Mouse (Mus musculus) spleen, adult 2 months (tissue): ENCODE measurements around the gene Pcnx2. TPM values are rescaled to one million over a fixed set of nuclear protein-coding genes. Genes with fewer than 3 reads are reported as not detected.

Experiments used
- DNase-seq, 2 experiments: peaks; one replicate each; pipeline versions ENCODE4 v3.0.0 to v3.0.0-alpha.2; 2012 to 2021; ENCODE audit warnings: low spot score in 2 of 2, low read depth in 1 of 2
- H3K27ac ChIP-seq: fragments of 200-500 bp; 2 replicates; pipeline ENCODE4 v1.5.1; 2012; ENCODE audit warnings: low read length, inconsistent platforms; ENCODE audit not compliant: insufficient read depth
- H3K27me3 ChIP-seq: fragments of 200-500 bp; 2 replicates; pipeline ENCODE4 v1.6.1; 2012; ENCODE audit warnings: mild to moderate bottlenecking, moderate library complexity, low read length, inconsistent platforms; ENCODE audit not compliant: control insufficient read depth, insufficient read depth
- H3K36me3 ChIP-seq: fragments of 200-500 bp; 2 replicates; pipeline ENCODE4 v1.6.1; 2012; ENCODE audit warnings: mild to moderate bottlenecking, low read length, inconsistent platforms; ENCODE audit not compliant: control insufficient read depth, insufficient read depth
- H3K4me1 ChIP-seq: fragments of 200-500 bp; 2 replicates; pipeline ENCODE4 v1.6.1; 2011; ENCODE audit warnings: inconsistent platforms; ENCODE audit not compliant: control insufficient read depth, insufficient read depth, insufficient read length
- H3K4me3 ChIP-seq: fragments of 200-500 bp; 2 replicates; pipeline ENCODE4 v1.5.1; 2011; ENCODE audit warnings: mild to moderate bottlenecking, inconsistent platforms; ENCODE audit not compliant: insufficient read depth, insufficient read length; ENCODE audit errors: extremely low read depth
- CTCF ChIP-seq: fragments of 200-500 bp; IDR thresholded peaks from 2 replicates; pipeline ENCODE4 v1.5.1; 2011; ENCODE audit warnings: mild to moderate bottlenecking, inconsistent platforms; ENCODE audit not compliant: insufficient read depth, insufficient read length, insufficient replicate concordance; ENCODE audit errors: extremely low read depth
- POLR2A ChIP-seq: fragments of 200-500 bp; IDR thresholded peaks from 2 replicates; pipeline ENCODE4 v1.6.1; 2011; ENCODE audit warnings: low read depth, low read length, inconsistent platforms
- WGBS: fragments of 180-500 bp; shearing (Covaris S2); methylation state at CpG from one replicate; pipeline ENCODE4 v1.1.7; 2018; 5-methylcytosine and 5-hydroxymethylcytosine counted together
- polyA plus RNA-seq: library from polyadenylated mRNA; depleted of rRNA; stranded (reverse); fragments of >200 nt; gene quantifications from 2 replicates; pipeline ENCODE4 v1.2.3, GENCODE M21; 2012

Pcnx2 gene
- polyA plus RNA-seq, 1 experiment = 0.20 TPM

DNA sequence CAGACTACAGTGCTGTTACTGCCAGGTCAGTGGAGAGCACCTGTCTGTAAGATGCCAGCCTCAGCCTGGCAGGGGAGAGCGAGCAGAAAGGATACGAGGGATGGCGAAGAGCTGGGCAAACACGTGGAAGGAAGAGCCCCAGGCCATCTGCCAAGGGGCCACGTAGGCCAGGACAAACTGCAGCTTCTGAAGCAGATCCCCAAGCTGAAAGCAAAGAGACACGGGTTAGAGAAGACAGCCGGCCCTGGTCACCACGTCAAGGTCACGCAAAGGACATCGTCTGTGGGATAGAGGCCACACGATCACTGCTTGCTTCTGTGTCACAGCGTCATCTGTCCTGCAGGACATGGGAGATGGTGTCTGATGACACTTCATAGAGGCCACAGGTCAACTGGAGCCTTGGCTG lies 90.2 kb downstream of the Pcnx2 start:
- TF ChIP-seq CTCF (no peak), POLR2A (no peak)
- Histone ChIP-seq H3K36me3 (no peaks in the 10 kb centered on the region), H3K4me1 (no peaks in the 10 kb centered on the region), H3K27ac (no peak overlapping the region), H3K4me3 (no peak overlapping the region), H3K27me3 (no peaks in the 10 kb centered on the region)
- DNase-seq = no peak
- 84% methylated on average over 12 of the region's 12 CpGs for WGBS

DNA sequence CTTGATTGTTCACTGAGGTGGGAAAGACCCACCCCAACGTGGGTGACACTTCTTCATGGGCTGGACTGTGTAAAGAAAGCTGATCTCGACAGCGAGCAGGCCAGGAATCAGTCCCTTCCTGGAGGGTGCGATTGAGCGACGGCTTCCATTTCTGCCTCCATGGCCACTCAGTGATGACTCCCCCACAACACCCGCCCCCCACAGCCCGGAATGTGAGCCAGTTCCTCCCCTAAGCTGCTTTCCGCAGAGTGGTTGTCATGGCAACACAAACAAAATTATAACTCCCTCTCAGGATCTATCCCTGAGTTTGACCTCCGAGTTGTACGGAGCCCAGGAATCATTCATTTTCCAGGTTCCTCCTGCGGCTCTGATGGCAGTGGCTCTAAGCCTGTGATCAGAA lies 91.7 kb downstream of the Pcnx2 start:
- TF ChIP-seq POLR2A (no peak), CTCF (no peak)
- WGBS = 91% methylated on average over 12 of the region's 12 CpGs
- H3K4me3 ChIP-seq = no peak overlapping the region
- no peak overlapping the region for H3K27ac ChIP-seq
- H3K27me3 ChIP-seq = no peaks in the 10 kb centered on the region
- no peak for DNase-seq
- H3K4me1 ChIP-seq = no peaks in the 10 kb centered on the region
- H3K36me3 ChIP-seq = no peaks in the 10 kb centered on the region

DNA sequence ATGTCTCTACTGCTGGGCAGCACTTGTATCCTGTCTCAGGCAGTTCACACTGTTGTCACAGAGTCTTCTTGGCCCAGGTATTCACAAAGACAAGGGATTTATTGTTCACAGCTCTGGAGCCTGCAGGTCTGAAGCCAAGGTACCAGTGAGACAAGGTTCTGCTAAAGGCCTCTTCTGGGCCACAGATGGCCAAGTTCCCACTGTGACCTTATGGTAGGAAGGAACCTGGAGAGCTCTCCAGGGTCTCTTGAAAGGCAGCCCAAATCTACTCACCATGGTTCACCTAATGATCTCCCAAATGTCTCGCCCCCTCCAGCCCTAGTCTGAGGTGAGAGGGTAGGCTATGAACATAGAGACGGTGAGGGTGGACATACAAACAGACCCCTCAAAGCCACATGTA lies 101.1 kb downstream of the Pcnx2 start:
- Histone ChIP-seq H3K4me1 (no peaks in the 10 kb centered on the region), H3K36me3 (no peaks in the 10 kb centered on the region), H3K4me3 (no peak overlapping the region), H3K27me3 (no peaks in the 10 kb centered on the region), H3K27ac (no peak overlapping the region)
- TF ChIP-seq POLR2A (no peak), CTCF (no peak)
- no peak for DNase-seq
- WGBS = 89% methylated on average over 2 of the region's 2 CpGs

DNA sequence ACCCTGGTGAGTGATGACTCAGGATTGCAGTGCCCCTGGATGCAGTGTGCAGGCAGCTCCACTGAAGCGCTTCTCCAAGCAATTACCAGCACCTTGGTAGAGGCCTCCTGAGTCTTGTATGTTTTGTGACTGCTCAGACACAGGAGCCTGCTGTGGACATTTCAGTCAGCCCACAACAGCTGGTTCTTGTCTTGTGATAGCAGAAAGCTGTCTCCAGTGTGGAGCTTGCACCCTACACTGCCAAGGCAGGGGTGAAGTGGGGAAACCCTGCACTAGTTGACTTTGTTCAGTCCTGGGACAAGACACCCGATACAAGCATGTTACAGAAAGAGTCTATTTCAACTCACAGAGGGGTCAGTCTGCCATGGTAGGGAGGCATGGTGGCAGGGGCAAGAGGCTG lies 102.8 kb downstream of the Pcnx2 start:
- Histone ChIP-seq H3K4me3 (no peak overlapping the region), H3K36me3 (no peaks in the 10 kb centered on the region), H3K27ac (no peak overlapping the region), H3K4me1 (no peaks in the 10 kb centered on the region), H3K27me3 (no peaks in the 10 kb centered on the region)
- 92% methylated on average over 2 of the region's 2 CpGs for WGBS
- TF ChIP-seq CTCF = no peak
- TF ChIP-seq POLR2A = no peak
- DNase-seq = no peak

DNA sequence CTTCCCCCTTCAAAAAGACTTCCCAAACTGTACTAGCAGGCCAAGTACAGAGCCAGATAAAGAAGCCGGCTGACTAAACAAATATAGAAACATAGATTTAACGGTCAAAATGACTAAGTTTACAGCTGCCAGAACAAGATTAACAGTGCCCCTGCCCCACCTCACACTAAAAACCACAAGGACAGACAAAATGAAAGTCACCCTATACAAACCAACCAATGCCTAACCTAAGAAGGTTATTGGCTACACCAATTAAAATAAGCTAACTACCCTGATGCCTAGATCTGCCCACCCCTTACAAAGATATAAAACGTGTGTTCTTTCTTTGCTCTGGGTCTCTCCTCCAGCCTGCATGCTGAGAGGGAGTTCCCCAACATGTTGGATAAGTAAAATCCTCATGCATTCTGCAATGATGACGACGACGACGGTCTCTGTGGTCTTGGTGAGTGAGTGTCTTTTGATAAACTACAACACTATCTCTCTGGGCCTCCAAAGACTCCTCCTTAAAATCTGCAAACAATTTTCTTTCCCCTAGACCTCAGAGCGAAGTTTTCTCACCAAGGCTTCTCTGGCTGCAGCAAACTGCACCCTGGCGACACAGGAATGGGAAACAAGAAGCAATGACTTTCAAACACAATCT lies 105.2 kb downstream of the Pcnx2 start:
- Histone ChIP-seq H3K4me3 (no peak overlapping the region), H3K36me3 (no peaks in the 10 kb centered on the region), H3K27me3 (no peaks in the 10 kb centered on the region), H3K27ac (no peak overlapping the region), H3K4me1 (no peaks in the 10 kb centered on the region)
- no peak for TF ChIP-seq POLR2A
- no peak for TF ChIP-seq CTCF
- DNase-seq = no peak
- WGBS = 64% methylated on average over 9 of the region's 9 CpGs

DNA sequence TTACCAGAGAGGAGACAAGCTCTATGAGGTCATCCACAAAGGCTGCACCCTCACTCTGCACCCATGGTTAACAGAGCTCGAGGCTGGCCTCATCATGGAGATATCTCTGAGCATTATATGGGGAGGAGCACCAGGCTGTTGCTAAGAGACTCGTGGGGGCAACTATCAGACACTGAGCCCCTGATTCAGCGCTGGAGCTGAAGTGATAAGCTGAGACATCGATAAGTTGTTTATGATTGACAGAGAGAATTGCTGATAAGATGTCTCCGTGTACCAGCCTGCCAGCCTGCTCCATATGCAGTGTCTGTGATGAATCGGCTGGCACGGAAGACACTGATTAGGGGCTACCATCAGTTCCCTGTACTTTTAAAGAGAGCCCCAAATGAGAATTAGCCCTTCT lies 111.2 kb downstream of the Pcnx2 start:
- DNase-seq = no peak
- 81% methylated on average over 7 of the region's 7 CpGs for WGBS
- H3K36me3 ChIP-seq = no peaks in the 10 kb centered on the region
- TF ChIP-seq POLR2A = no peak
- no peaks in the 10 kb centered on the region for H3K27me3 ChIP-seq
- no peaks in the 10 kb centered on the region for H3K4me1 ChIP-seq
- H3K4me3 ChIP-seq = no peak overlapping the region
- no peak overlapping the region for H3K27ac ChIP-seq

DNA sequence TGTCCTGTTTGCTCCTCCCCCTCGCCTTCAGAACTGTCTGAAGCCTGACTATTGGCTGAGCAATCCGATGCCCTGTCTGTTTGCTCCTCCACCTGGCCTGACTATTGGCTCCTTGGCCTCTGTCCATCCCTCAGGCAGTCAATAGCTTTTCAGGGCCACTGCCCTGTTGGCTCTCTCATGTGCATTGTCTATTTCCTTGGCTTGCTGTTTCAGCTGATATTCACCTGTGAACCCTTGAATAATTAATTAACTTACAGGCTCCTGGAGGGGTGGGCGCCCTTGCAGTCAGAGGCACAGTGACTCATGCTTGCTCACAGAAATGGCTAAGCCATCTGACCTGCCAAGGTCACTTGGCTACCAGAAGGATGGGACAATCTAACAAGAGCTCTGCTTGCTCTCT lies 116.0 kb downstream of the Pcnx2 start:
- Histone ChIP-seq H3K4me3 (no peak overlapping the region), H3K27ac (no peak overlapping the region), H3K4me1 (no peaks in the 10 kb centered on the region), H3K36me3 (no peaks in the 10 kb centered on the region), H3K27me3 (no peaks in the 10 kb centered on the region)
- TF ChIP-seq CTCF (no peak), POLR2A (no peak)
- no peak for DNase-seq
- WGBS = 89% methylated on average over 3 of the region's 3 CpGs

DNA sequence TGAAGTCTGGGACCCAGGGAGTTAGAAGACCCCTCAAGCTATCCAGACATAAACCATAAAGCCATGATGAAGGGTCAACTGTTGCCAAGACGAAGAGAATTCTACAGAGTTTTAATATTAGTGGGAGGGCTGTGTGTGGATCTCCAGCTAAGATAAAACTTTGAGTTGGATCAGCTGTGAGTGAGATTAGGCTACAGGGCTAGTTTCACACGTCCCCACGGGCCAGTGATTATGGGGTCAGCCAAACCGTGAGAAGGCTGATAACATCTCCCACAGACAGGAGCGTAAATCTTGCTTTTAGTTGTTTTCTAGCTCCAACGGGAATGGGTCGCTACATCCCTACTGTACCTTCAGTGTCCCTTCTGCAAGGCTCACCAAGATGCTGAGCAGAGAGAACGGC lies 118.5 kb downstream of the Pcnx2 start:
- TF ChIP-seq POLR2A (no peak), CTCF (no peak)
- no peak for DNase-seq
- no peak overlapping the region for H3K4me3 ChIP-seq
- no peaks in the 10 kb centered on the region for H3K4me1 ChIP-seq
- H3K27ac ChIP-seq = no peak overlapping the region
- no peaks in the 10 kb centered on the region for H3K36me3 ChIP-seq
- no peaks in the 10 kb centered on the region for H3K27me3 ChIP-seq
- 78% methylated on average over 8 of the region's 8 CpGs for WGBS
